Mouse (Mus musculus): Measurements from ENCODE around the gene Vmn1r85.
"Not testable (repeated sequence)": the region's sequence is repeated elsewhere in the genome, so short reads cannot be mapped to it uniquely, and the experiment has no call there.

Gene Vmn1r85

DNA sequence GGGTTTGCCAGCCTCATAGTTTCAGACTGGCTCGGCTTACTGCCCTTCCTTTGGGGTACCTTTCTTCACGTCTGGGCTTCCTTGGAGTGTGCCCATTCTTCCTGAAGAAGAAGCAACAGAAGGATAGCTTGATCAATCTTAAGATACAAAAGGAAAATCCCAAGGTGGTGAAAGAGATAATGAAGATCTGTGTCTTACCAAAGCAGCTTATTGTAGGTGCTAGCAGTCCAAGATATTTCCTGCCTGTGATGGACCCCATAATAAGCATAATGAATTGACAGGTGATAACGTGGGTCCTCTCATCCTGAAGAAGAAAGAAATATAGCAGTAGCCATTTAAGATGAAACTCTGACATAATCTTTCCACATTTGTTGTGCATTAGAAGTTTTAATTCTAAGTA, at the start of gene Vmn1r85:
Gene Vmn1r85 (minus strand): TSS at position 101 of the 400 bp plus-strand sequence.
- in situ Hi-C loops (cut with MseI, MboI), result no loop called here

GRCm38 (mm10) chr7:13140057-13140456, 45.1 kb upstream of the Vmn1r85 start, which contains the start of gene Vmn1r87:
Vmn1r87 (minus strand) TSS chr7:13140157.
- in situ Hi-C loops (cut with MseI, MboI), result no loop called here

- in situ Hi-C loops (cut with MseI, MboI), result no loop called here
Measured at GRCm38 (mm10) chr7:13137340-13137739, 42.4 kb upstream of the Vmn1r85 start.

DNA sequence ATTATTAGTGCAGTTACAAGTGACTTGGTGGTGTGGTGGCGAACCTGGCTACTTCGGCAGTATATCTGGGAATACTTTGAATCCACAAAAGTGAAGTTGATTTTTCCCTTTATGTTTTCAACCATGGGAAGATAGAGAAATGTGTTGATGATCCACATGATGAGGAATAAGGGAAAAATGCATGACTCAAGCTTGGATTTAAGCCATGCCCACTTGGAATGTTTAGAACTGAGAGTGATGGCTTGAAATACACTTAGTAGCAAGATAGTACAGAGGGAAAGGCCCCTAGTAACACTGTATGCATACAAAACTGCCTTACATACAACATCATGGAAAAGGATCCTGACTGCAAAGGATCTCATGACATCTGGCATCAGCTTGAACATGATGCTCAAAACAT, 36.9 kb upstream of the Vmn1r85 start:
- in situ Hi-C loops (cut with MseI, MboI), result no loop called here

GRCm38 (mm10) chr7:13123554-13124153, 28.7 kb upstream of the Vmn1r85 start:
- in situ Hi-C loops (cut with MseI, MboI), result not testable (repeated sequence)

- in situ Hi-C loops (cut with MseI, MboI), result no loop called here
Measured at GRCm38 (mm10) chr7:13119817-13120216, 24.8 kb upstream of the Vmn1r85 start, which contains the start of gene Vmn1r86. Vmn1r86 (minus strand) TSS chr7:13119917.

- in situ Hi-C loops (cut with MseI, MboI), result loop anchor here (5.0 to 25.0 kb wide), 3 partner anchors 213 to 445 kb away; no protein-coding TSS in a partner anchor
Measured at GRCm38 (mm10) chr7:13072293-13072692, 22.7 kb downstream of the Vmn1r85 start.

GRCm38 (mm10) chr7:13063399-13063798, 31.6 kb downstream of the Vmn1r85 start:
- in situ Hi-C loops (cut with MseI, MboI), result loop anchor here in 1 of 2 experiments (25.0 kb wide), 1 partner anchor 449 kb away; no protein-coding TSS in a partner anchor

GRCm38 (mm10) chr7:13059536-13059935, 35.4 kb downstream of the Vmn1r85 start:
- in situ Hi-C loops (cut with MseI, MboI), result loop anchor here in 1 of 2 experiments (25.0 kb wide), 1 partner anchor 453 kb away; no protein-coding TSS in a partner anchor

DNA sequence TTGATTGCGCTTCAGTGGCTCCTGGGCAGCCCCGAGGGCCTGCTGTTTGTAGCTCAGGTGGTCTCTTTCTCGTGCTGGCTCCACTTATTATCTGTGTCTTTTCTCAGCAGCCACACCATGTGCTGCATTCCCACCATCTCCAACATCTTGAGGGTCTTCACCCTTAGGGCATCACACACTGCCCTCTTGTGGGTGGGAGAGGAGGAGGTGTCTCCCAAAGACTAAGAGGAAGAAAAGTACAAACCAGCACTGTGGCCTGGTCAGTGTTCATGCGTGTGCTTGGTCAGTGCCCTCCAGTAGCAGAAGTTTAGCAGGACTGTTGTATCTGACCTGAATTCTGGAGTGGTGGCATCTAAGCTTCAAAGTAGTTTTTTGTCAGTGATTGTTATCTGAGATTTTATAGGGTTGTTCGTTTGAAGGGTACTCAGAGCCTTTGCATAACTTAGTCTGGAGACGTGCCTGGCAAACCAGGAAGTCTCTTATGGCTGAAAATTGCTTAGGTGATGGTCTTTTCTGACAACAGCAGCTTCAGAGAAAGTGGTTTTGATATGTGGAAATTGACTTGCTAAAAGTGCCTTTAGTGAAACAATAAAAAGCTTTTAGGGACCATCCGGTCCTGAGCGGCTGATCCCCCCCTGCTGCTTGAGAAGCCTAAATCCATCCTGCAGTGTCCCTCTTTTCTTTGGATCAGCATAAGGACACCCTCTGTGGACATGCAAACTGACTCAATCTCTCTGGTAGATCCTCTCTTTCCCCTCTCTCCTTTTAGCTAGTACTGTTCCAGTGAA, 37.9 kb downstream of the Vmn1r85 start:
- in situ Hi-C loops (cut with MseI, MboI), result loop anchor here in 1 of 2 experiments (25.0 kb wide), 1 partner anchor 455 kb away; no protein-coding TSS in a partner anchor

- in situ Hi-C loops (cut with MseI, MboI), result loop anchor here in 1 of 2 experiments (25.0 kb wide), 1 partner anchor 458 kb away; no protein-coding TSS in a partner anchor
Measured at GRCm38 (mm10) chr7:13054287-13055010, 40.5 kb downstream of the Vmn1r85 start, which contains the start of gene Mzf1. Mzf1 (minus strand) TSS chr7:13054764.

DNA sequence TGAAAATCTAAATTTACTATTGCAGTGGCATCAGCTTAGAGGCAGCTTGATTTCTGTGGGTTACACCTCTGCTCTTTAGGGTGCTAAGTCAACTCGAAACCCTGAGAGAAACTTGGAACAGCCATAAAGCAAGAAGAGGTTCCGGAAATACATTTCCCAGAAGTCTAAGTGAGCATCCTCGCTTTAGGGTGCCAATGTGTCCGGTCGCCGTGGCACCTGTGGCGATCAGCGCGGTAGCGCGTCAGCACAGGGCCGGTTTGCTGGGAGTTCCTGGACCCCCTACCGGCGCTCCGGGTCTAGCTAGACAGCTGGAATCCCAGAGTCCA, 41.0 kb downstream of the Vmn1r85 start:
- in situ Hi-C loops (cut with MseI, MboI), result loop anchor here in 1 of 2 experiments (25.0 kb wide), 1 partner anchor 458 kb away; no protein-coding TSS in a partner anchor

GRCm38 (mm10) chr7:13053501-13053900, 41.5 kb downstream of the Vmn1r85 start:
- in situ Hi-C loops (cut with MseI, MboI), result loop anchor here in 1 of 2 experiments (25.0 kb wide), 1 partner anchor 459 kb away; no protein-coding TSS in a partner anchor

DNA sequence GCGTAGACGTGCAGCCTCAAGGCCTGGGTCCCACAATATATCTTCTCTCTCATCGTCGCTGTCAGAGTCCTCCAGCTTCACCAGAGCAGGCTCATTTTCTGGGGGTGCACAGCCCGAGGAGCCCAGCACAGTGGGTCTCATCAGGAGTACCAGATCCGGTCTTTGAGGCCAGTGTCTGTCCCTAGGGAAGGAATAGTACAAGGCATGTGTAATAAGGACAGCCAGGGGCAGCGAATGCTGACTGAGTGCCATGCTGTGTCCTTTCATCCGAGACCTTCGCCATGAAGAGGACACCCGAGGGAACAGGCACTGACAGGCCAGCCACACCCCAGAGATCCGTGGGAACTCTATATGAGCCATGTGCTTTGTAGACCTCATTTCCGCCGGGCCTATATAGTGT, 42.0 kb downstream of the Vmn1r85 start:
- in situ Hi-C loops (cut with MseI, MboI), result loop anchor here in 1 of 2 experiments (25.0 kb wide), 1 partner anchor 459 kb away; no protein-coding TSS in a partner anchor

DNA sequence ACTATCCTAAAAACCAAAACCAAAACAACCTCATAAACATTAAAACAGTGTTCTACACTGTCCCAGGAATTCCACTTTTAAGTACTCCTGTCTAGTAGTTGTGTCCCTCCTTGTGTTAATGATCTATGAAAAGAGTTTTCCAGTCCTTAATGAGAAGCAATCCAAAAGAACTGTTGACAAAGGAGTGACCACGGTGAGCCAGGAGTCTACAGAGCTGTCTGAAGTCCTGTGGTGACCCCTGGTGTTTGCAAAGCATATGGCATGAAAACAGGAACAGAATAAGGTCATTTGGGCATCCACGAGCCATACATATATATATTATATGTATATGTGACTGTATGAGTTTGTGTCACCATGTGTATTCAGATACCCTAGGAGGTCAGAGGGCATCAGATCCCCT, 48.9 kb downstream of the Vmn1r85 start:
- in situ Hi-C loops (cut with MseI, MboI), result loop anchor here in 1 of 2 experiments (5.0 kb wide), 1 partner anchor 39 kb away; no protein-coding TSS in a partner anchor

DNA sequence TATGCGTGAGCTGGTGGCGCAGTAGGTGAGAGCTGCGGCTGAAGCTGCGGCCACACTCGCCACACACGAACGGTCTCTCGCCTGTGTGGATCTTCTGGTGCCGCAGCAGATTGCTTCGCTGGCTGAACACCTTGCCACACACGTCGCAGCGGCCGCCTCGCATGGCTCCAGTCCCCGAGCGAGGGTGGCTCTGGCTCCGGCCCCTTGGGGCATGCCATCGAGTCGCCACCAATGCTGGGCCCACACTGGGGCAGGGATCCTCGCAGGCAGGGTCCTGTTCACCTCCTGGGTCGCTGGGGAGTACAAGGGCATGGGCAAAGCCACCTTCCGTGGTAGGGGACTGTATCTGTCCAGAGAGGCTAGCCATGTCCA, 50.7 kb downstream of the Vmn1r85 start:
- in situ Hi-C loops (cut with MseI, MboI), result no loop called here

- in situ Hi-C loops (cut with MseI, MboI), result no loop called here
Measured at GRCm38 (mm10) chr7:13043445-13044253, 51.3 kb downstream of the Vmn1r85 start.

DNA sequence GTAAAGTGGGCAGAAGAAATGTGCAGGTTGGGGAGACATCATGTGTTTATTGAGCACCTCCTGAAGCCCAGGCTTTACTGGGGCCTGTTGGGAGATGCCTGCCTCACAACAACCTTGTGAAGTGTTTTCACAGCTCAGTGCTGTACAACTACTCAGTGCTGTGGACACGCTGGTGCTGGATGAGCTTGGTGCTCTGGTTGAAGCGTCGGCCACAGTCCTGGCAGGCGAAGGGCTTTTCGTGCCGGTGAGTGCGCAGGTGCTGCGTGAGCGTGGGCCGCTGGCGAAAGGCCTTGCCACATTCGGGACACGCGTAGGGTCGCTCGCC, 51.9 kb downstream of the Vmn1r85 start:
- in situ Hi-C loops (cut with MseI, MboI), result no loop called here

DNA sequence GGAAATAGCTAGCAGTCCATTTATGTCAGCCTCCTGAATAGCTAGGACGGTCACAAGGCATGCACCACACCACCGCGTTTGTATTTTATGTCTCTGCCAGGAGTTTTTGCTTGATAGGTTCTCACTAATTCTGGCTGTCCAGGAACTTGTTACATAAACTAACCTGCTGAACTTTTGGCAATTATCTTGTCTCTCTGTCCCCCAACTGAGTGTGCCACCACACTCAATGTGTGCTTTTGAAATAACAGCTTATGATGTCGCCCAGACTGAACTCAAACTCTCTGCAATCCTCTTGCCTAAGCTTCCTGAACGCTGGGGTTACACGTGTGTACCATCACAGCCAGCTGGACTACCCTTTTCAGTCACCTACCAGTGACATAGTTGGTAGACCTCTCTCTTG, 52.5 kb downstream of the Vmn1r85 start:
- in situ Hi-C loops (cut with MseI, MboI), result no loop called here

DNA sequence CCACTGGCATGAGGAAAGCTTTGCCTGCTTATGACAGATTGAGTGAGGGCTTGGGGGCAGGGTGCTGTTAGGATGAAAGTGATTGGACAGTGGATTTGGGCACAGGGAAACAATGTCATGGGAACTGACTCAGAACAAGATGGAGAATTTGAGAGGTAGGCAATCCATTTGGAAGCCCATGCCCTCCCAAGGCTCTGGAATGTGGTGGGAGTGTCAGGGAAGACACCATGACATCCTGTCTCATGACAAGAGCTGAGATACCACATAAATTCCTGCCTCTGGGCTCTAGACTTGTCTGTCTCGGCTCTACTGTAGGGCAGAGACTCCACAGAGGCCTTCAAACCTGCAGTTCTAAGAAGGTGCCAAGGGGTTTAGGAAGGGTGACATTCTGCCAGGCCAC, 53.7 kb downstream of the Vmn1r85 start:
- in situ Hi-C loops (cut with MseI, MboI), result no loop called here

- in situ Hi-C loops (cut with MseI, MboI), result no loop called here
Measured at GRCm38 (mm10) chr7:13039181-13039580, 55.8 kb downstream of the Vmn1r85 start.
